37 mouse cellular contexts compared by ENCODE assay signal in the genomic region with DNA sequence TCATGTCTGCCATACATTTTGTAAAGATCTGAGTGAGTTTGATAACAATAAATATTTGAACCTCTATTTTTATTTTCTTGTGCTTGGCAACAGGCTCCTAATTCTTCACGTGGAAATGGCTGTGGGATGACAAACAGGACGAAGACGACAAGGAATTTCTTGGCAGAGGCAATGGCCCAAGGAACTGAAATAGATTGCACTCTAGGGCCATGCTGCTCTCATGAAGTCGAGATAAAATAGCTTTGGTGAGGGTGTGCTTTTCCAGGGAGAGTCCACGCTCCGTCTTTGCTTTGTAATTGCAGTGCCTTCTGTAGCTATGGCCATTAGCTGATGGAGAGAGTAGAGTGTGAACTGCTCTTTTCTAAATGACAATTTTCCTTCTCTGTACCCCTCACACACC. TPM values are rescaled to one million over a fixed set of nuclear protein-coding genes. Genes with fewer than 3 reads are reported as not detected.
"Had no signal": no experiment of that assay in that cellular context is flagged by ENCODE, and none has a peak within 500 bp of the region (broad histone marks: within the 10 kb centered on the region; RNA-seq: fewer than 3 reads in every experiment).

No protein-coding gene starts in this region.

- DNase-seq: forebrain, postnatal 0 days; gastrocnemius, postnatal 14 days; gastrocnemius, postnatal 36 days; kidney, adult 11 months; kidney, adult 2 months; kidney, adult 9 months; kidney, postnatal 14 days; kidney, postnatal 36 days; layer of hippocampus, adult 9-11 months; layer of hippocampus, postnatal 36 days; left cerebral cortex, postnatal 4 days had no signal

- ATAC-seq: forebrain, embryonic 15.5 days; forebrain, postnatal 0 days; hindbrain, postnatal 0 days; intestine, embryonic 16.5 days; liver, embryonic 12.5 days had no signal

- H3K27me3 ChIP-seq: forebrain, embryonic 15.5 days; hindbrain, embryonic 13.5 days; hindbrain, embryonic 15.5 days; kidney, embryonic 15.5 days; limb, embryonic 13.5 days; limb, embryonic 15.5 days; liver, embryonic 12.5 days had no signal

- H3K4me3 ChIP-seq: forebrain, embryonic 15.5 days; hindbrain, embryonic 13.5 days; hindbrain, embryonic 15.5 days; kidney, embryonic 15.5 days; limb, embryonic 13.5 days; limb, embryonic 15.5 days; liver, embryonic 12.5 days had no signal

- H3K4me2 ChIP-seq: forebrain, embryonic 15.5 days; hindbrain, embryonic 13.5 days; hindbrain, embryonic 15.5 days; kidney, embryonic 15.5 days; limb, embryonic 13.5 days; limb, embryonic 15.5 days; liver, embryonic 12.5 days had no signal

- H3K36me3 ChIP-seq: forebrain, embryonic 15.5 days; hindbrain, embryonic 13.5 days; hindbrain, embryonic 15.5 days; kidney, embryonic 15.5 days; limb, embryonic 13.5 days; limb, embryonic 15.5 days; liver, embryonic 12.5 days had no signal

- H3K4me1 ChIP-seq: forebrain, embryonic 15.5 days; hindbrain, embryonic 13.5 days; hindbrain, embryonic 15.5 days; kidney, embryonic 15.5 days; limb, embryonic 13.5 days; limb, embryonic 15.5 days; liver, embryonic 12.5 days had no signal

- H3K27ac ChIP-seq: forebrain, embryonic 15.5 days; hindbrain, embryonic 13.5 days; hindbrain, embryonic 15.5 days; hindbrain, postnatal 0 days; kidney, embryonic 15.5 days; kidney, postnatal 0 days; limb, embryonic 13.5 days; limb, embryonic 15.5 days; liver, embryonic 12.5 days; liver, embryonic 14.5 days had no signal

- H3K9me3 ChIP-seq: forebrain, embryonic 15.5 days; hindbrain, embryonic 13.5 days; hindbrain, embryonic 15.5 days; kidney, embryonic 15.5 days; limb, embryonic 13.5 days; limb, embryonic 15.5 days; liver, embryonic 12.5 days had no signal

- H3K9ac ChIP-seq: forebrain, embryonic 15.5 days; forebrain, postnatal 0 days; hindbrain, embryonic 13.5 days; hindbrain, embryonic 15.5 days; kidney, embryonic 15.5 days; limb, embryonic 13.5 days; limb, embryonic 15.5 days; liver, embryonic 12.5 days; liver, embryonic 14.5 days had no signal

RNA-seq across cellular contexts. Expression of a gene that starts 50.9 kb away (rescaled TPM):
- total RNA-seq: forebrain, postnatal 0 days; gastrocnemius, adult 18-20 months; gastrocnemius, adult 8-10 months; gastrocnemius, postnatal 14 days; gastrocnemius, postnatal 36 days; hematopoietic stem cell, adult 5-6 weeks; hindbrain, postnatal 0 days; layer of hippocampus, adult 18-20 months; layer of hippocampus, adult 8-10 months; layer of hippocampus, postnatal 14 days; layer of hippocampus, postnatal 36 days; left cerebral cortex, adult 18-20 months; left cerebral cortex, adult 8-10 months; left cerebral cortex, postnatal 10 days; left cerebral cortex, postnatal 25 days; left cerebral cortex, postnatal 4 days had no signal
- polyA plus RNA-seq: forebrain, embryonic 15.5 days; forebrain, postnatal 0 days; gonadal fat pad, adult 2 months; heart, embryonic 14.5 days; hindbrain, embryonic 11.5 days; hindbrain, embryonic 13.5 days; hindbrain, embryonic 15.5 days; hindbrain, postnatal 0 days; intestine, embryonic 14.5 days; intestine, embryonic 16.5 days; kidney, embryonic 15.5 days; kidney, postnatal 0 days; limb, embryonic 11.5 days; limb, embryonic 15.5 days; liver, embryonic 12.5 days had no signal
